Mouse (Mus musculus) megakaryocyte, embryonic 14.5 days (primary cell): ENCODE data around the gene Fam172a. TPM values are rescaled to one million over a fixed set of nuclear protein-coding genes. Genes with fewer than 3 reads are reported as not detected.

ENCODE experiments used
- H3K27me3 ChIP-seq: replicated peaks from 2 replicates; pipeline ENCODE3; 2012; ENCODE audit warnings: inconsistent platforms
- H3K36me3 ChIP-seq: replicated peaks from 2 replicates; pipeline ENCODE3; 2012; ENCODE audit warnings: low read length, inconsistent platforms, mixed read lengths
- H3K4me1 ChIP-seq: 2 replicates; pipeline ENCODE4 v1.6.1; 2012; ENCODE audit warnings: inconsistent platforms
- H3K4me3 ChIP-seq: replicated peaks from 2 replicates; pipeline ENCODE3; 2012; ENCODE audit warnings: moderate library complexity, mild to moderate bottlenecking, inconsistent platforms
- H3K9me3 ChIP-seq: 2 replicates; pipeline ENCODE4 v1.6.1; 2012; ENCODE audit warnings: inconsistent platforms
- FLI1 ChIP-seq: IDR thresholded peaks from 2 replicates; pipeline ENCODE4 v1.6.1; 2012; ENCODE audit warnings: low read length, inconsistent platforms, mixed read lengths
- GATA1 ChIP-seq: IDR thresholded peaks from 3 replicates; pipeline ENCODE4 v1.6.1; 2012; ENCODE audit warnings: mixed read lengths, low read length, inconsistent platforms, borderline replicate concordance
- polyA plus RNA-seq: library from polyadenylated mRNA; stranded (reverse); fragments of >175 nt; gene quantifications from 2 replicates; pipeline ENCODE4 v1.2.3, GENCODE M21; 2012; ENCODE audit warnings: low replicate concordance; ENCODE audit not compliant: insufficient read depth

Gene Fam172a
- polyA plus RNA-seq, 1 experiment, result 14.5 TPM

GRCm38 (mm10) chr13:77959493-77960272 lies 257.9 kb downstream of the Fam172a start:
- Histone ChIP-seq H3K36me3 (no peaks in the 10 kb centered on the region), H3K4me3 (no peak overlapping the region), H3K9me3 (0 out of 2 replicates have a peak, but pooled peaks cover 2% of the 10 kb centered on the region), H3K4me1 (no peaks in the 10 kb centered on the region), H3K27me3 (no peaks in the 10 kb centered on the region)
- TF ChIP-seq GATA1 (no peak), FLI1 (no peak)

- Histone ChIP-seq H3K27me3 (no peaks in the 10 kb centered on the region), H3K4me1 (no peaks in the 10 kb centered on the region), H3K9me3 (no peaks in the 10 kb centered on the region), H3K4me3 (no peak overlapping the region), H3K36me3 (no peaks in the 10 kb centered on the region)
- TF ChIP-seq GATA1 (no peak), FLI1 (no peak)
Measured at GRCm38 (mm10) chr13:77976248-77976647, 274.4 kb downstream of the Fam172a start.

- no peaks in the 10 kb centered on the region for H3K9me3 ChIP-seq
- no peak overlapping the region for H3K4me3 ChIP-seq
- no peaks in the 10 kb centered on the region for H3K4me1 ChIP-seq
- no peaks in the 10 kb centered on the region for H3K36me3 ChIP-seq
- TF ChIP-seq FLI1, result no peak
- TF ChIP-seq GATA1, result no peak
- no peaks in the 10 kb centered on the region for H3K27me3 ChIP-seq
Measured at GRCm38 (mm10) chr13:77977121-77977520, 275.3 kb downstream of the Fam172a start.

GRCm38 (mm10) chr13:77982105-77982851 lies 280.4 kb downstream of the Fam172a start:
- Histone ChIP-seq H3K4me3 (no peak overlapping the region), H3K36me3 (no peaks in the 10 kb centered on the region), H3K4me1 (no peaks in the 10 kb centered on the region), H3K27me3 (no peaks in the 10 kb centered on the region), H3K9me3 (no peaks in the 10 kb centered on the region)
- no peak for TF ChIP-seq GATA1
- no peak for TF ChIP-seq FLI1

GRCm38 (mm10) chr13:77982852-77983202 lies 281.0 kb downstream of the Fam172a start:
- no peaks in the 10 kb centered on the region for H3K9me3 ChIP-seq
- H3K36me3 ChIP-seq, result no peaks in the 10 kb centered on the region
- no peaks in the 10 kb centered on the region for H3K4me1 ChIP-seq
- no peaks in the 10 kb centered on the region for H3K27me3 ChIP-seq
- H3K4me3 ChIP-seq, result no peak overlapping the region
- TF ChIP-seq GATA1 (no peak), FLI1 (no peak)

- peaks cover 14% of the 10 kb centered on the region for H3K4me1 ChIP-seq
- TF ChIP-seq GATA1 (no peak), FLI1 (no peak)
Measured at GRCm38 (mm10) chr13:77991189-77991886, 289.5 kb downstream of the Fam172a start.

GRCm38 (mm10) chr13:78004649-78005048 lies 302.8 kb downstream of the Fam172a start:
- Histone ChIP-seq H3K4me3 (no peak overlapping the region), H3K36me3 (peaks cover 26% of the 10 kb centered on the region), H3K27me3 (no peaks in the 10 kb centered on the region), H3K4me1 (no peaks in the 10 kb centered on the region), H3K9me3 (no peaks in the 10 kb centered on the region)
- TF ChIP-seq GATA1 (no peak), FLI1 (no peak)

More at GRCm38 (mm10) chr13:77991189-77991886, 289.5 kb downstream of the Fam172a start:
- Histone ChIP-seq H3K36me3 (no peaks in the 10 kb centered on the region), H3K27me3 (no peaks in the 10 kb centered on the region), H3K9me3 (no peaks in the 10 kb centered on the region), H3K4me3 (no peak overlapping the region)

- Histone ChIP-seq H3K27me3 (no peaks in the 10 kb centered on the region), H3K4me3 (no peak overlapping the region), H3K4me1 (peaks cover 5% of the 10 kb centered on the region; the same call in 1 of the 2 replicates), H3K36me3 (peaks cover 29% of the 10 kb centered on the region), H3K9me3 (no peaks in the 10 kb centered on the region)
- TF ChIP-seq FLI1 (no peak), GATA1 (no peak)
Measured at GRCm38 (mm10) chr13:78005344-78005743, 303.5 kb downstream of the Fam172a start.

- TF ChIP-seq FLI1, result no peak
- no peak for TF ChIP-seq GATA1
- Histone ChIP-seq H3K4me1 (peaks cover 5% of the 10 kb centered on the region; the same call in 1 of the 2 replicates), H3K27me3 (no peaks in the 10 kb centered on the region), H3K4me3 (no peak overlapping the region), H3K36me3 (peaks cover 25% of the 10 kb centered on the region), H3K9me3 (no peaks in the 10 kb centered on the region)
Measured at GRCm38 (mm10) chr13:78010176-78010575, 308.3 kb downstream of the Fam172a start.
